Mouse (Mus musculus) liver, embryonic 13.5 days (tissue): ENCODE results near the gene Pdgfa. TPM values are rescaled to one million over a fixed set of nuclear protein-coding genes. Genes with fewer than 3 reads are reported as not detected.

Experiments used
- ATAC-seq: fragments of 200-750 bp; cut with Nextera tagmentation; 2 replicates; pipeline ENCODE4 v1.8.0; 2017; ENCODE audit warnings: low read depth, mild to moderate bottlenecking, moderate number of reproducible peaks, moderate library complexity
- DNase-seq: peaks from one replicate; pipeline ENCODE4 v3.0.0; 2022
- H3K27ac ChIP-seq: fragments of 300-500 bp; sonication (generic); 2 replicates; pipeline ENCODE4 v1.5.1; 2015; ENCODE audit warnings: moderate library complexity, mild to moderate bottlenecking, inconsistent platforms
- H3K27me3 ChIP-seq: fragments of 300-500 bp; sonication (generic); 2 replicates; pipeline ENCODE4 v1.6.1; 2015; ENCODE audit warnings: mild to moderate bottlenecking, inconsistent platforms
- H3K36me3 ChIP-seq: fragments of 300-500 bp; sonication (generic); 2 replicates; pipeline ENCODE4 v1.6.1; 2015; ENCODE audit warnings: mild to moderate bottlenecking, inconsistent platforms
- H3K4me1 ChIP-seq: fragments of 300-500 bp; sonication (generic); replicated peaks from 2 replicates; pipeline ENCODE4 v1.6.1; 2015; ENCODE audit warnings: inconsistent platforms
- H3K4me2 ChIP-seq: fragments of 300-500 bp; sonication (generic); 2 replicates; pipeline ENCODE4 v1.6.1; 2015; ENCODE audit warnings: inconsistent platforms, mild to moderate bottlenecking, moderate library complexity
- H3K4me3 ChIP-seq: fragments of 300-500 bp; sonication (generic); replicated peaks from 2 replicates; pipeline ENCODE4 v1.5.1; 2015; ENCODE audit warnings: mild to moderate bottlenecking, inconsistent platforms
- H3K9ac ChIP-seq: fragments of 300-500 bp; sonication (generic); 2 replicates; pipeline ENCODE4 v1.6.1; 2015; ENCODE audit warnings: mild to moderate bottlenecking, inconsistent platforms
- H3K9me3 ChIP-seq: fragments of 300-500 bp; sonication (generic); replicated peaks from 2 replicates; pipeline ENCODE4 v1.6.1; 2016; ENCODE audit warnings: inconsistent platforms
- WGBS: fragments of 180-500 bp; shearing (Covaris S2); methylation state at CpG from one replicate; pipeline ENCODE4 v1.1.7; 2015; ENCODE audit not compliant: insufficient replicate concordance; 5-methylcytosine and 5-hydroxymethylcytosine counted together
- polyA plus RNA-seq: library from polyadenylated mRNA; unstranded; fragments of >200 nt; fragmentation: Nextera tagmentation; extraction: Ambion mirVana; gene quantifications from 2 replicates; pipeline ENCODE4 v1.2.1, GENCODE M21; 2015

Pdgfa gene
- polyA plus RNA-seq, 1 experiment from 2014 or later, result 2.3 TPM

GRCm38 (mm10) chr5:138949165-138949564 is 48.0 kb downstream of the Pdgfa start:
- no peaks in the 10 kb centered on the region for H3K9me3 ChIP-seq
- no peaks in the 10 kb centered on the region for H3K36me3 ChIP-seq
- H3K9ac ChIP-seq, result no peak overlapping the region
- peaks cover 11% of the 10 kb centered on the region; the same call in 1 of the 2 replicates for H3K4me1 ChIP-seq
- H3K4me2 ChIP-seq, result no peak overlapping the region
- H3K27me3 ChIP-seq, result 0 out of 2 replicates have a peak, but pooled peaks cover 9% of the 10 kb centered on the region
- DNase-seq, result no peak
- 67% methylated on average over 6 of the region's 6 CpGs for WGBS
- no peak overlapping the region for H3K27ac ChIP-seq
- no peak overlapping the region for H3K4me3 ChIP-seq
- no peak for ATAC-seq

DNA sequence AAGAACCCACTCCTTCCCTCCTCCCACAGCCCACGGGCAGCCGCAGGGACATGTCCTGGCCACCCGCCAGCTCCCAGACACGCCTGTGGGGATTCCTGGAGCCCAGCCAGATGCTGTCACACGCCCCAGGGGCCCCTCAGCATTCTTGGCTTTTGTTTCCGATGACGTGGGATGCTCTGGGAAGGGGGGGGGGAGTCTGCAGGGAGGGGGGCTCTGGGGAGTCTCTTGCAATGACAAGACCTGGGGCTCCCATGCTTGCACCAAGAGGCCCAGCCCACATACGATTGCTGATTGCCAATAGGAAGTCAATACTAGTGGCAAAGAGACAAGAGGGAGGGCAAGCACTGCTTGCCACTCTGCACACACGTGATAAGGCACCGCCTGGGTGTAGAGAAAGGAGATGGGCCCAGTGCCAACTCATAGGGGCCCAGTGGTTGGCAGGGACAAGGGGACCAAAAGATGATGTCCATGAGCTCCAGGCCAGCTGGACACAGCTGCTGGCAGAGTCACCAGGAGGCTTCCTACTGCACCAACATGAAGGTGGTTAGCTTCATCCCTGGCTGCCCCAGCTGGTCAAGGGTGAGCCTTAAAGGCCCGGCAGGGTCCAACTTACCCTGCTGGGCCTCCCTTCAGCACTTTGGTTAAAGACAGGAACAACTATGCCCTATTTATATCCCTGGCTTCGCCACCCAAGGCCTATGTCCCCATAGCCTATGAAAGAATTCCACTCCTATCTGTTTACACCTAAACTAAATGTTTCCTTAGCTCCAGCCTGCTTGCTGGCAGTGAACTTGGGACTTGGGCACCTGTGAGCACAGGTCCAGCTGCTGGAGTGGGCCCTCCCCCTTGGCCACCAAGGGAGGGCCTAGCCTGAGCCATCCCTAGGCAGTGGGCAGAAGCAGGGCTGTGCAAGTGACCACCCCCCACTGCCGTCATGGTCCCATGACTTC is 48.9 kb downstream of the Pdgfa start:
- ATAC-seq, result no peak; the same call in 1 of the 2 replicates
- H3K9ac ChIP-seq, result no peak overlapping the region
- no peak overlapping the region for H3K4me3 ChIP-seq
- H3K4me2 ChIP-seq, result no peak overlapping the region
- H3K9me3 ChIP-seq, result no peaks in the 10 kb centered on the region
- WGBS, result 54% methylated on average over 13 of the region's 13 CpGs
- H3K4me1 ChIP-seq, result peaks cover 11% of the 10 kb centered on the region; the same call in 1 of the 2 replicates
- DNase-seq, result no peak
- 0 out of 2 replicates have a peak, but pooled peaks cover 7% of the 10 kb centered on the region for H3K27me3 ChIP-seq
- H3K36me3 ChIP-seq, result no peaks in the 10 kb centered on the region
- H3K27ac ChIP-seq, result no peak overlapping the region

- Histone ChIP-seq H3K36me3 (no peaks in the 10 kb centered on the region), H3K9me3 (no peaks in the 10 kb centered on the region), H3K27ac (no peak overlapping the region), H3K4me2 (no peak overlapping the region), H3K4me3 (no peak overlapping the region), H3K27me3 (0 out of 2 replicates have a peak, but pooled peaks cover 3% of the 10 kb centered on the region), H3K4me1 (peaks cover 11% of the 10 kb centered on the region; the same call in 1 of the 2 replicates), H3K9ac (no peak overlapping the region)
- ATAC-seq (no peak), DNase-seq (no peak)
- 68% methylated on average over 5 of the region's 5 CpGs for WGBS
Measured at GRCm38 (mm10) chr5:138947487-138947886, 49.7 kb downstream of the Pdgfa start.

DNA sequence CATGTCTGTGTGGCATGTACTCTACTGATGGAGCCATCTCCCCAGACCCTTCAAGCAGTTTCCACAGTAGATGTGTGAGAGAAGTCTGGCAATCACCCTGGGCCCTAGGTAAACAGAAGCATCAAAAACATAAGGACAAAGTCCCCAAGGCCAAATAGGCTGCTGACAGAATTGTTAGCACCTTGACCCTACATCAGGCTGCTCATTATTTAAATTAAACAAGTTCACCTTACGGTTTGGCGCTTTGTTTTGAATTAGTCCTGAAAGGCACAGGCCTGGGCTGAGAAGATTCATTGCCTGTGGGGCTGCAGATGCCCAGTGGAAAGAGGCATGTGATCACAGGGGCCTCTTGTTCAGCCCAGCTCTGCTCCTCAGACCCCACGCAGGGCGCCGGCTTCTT is 50.2 kb downstream of the Pdgfa start:
- no peak for DNase-seq
- Histone ChIP-seq H3K36me3 (no peaks in the 10 kb centered on the region), H3K4me2 (no peak overlapping the region), H3K4me1 (peaks cover 11% of the 10 kb centered on the region; the same call in 1 of the 2 replicates), H3K9me3 (no peaks in the 10 kb centered on the region), H3K9ac (no peak overlapping the region), H3K4me3 (no peak overlapping the region), H3K27ac (no peak overlapping the region), H3K27me3 (0 out of 2 replicates have a peak, but pooled peaks cover 3% of the 10 kb centered on the region)
- ATAC-seq, result no peak
- 85% methylated on average over 5 of the region's 5 CpGs for WGBS

DNA sequence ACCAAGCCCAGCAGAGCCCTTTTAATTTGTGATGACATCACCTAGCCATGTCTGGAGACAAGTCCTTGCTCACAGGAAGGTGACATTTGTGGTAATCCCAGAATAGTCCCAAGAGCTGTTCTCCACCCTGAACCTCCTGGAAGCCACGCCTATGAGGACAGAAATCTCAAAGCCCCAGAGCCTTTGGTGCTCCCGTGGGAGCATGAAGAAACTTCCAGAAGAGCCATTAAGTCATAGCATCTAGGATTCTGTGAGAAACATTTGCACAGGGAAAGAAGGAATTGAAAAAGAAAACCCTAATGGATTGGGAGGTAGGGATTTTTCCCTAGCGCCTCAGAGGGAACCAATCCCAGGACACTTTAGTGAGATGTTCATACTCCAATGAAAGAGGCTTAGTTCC is 52.2 kb downstream of the Pdgfa start:
- DNase-seq (no peak), ATAC-seq (no peak)
- no peak overlapping the region for H3K9ac ChIP-seq
- H3K4me1 ChIP-seq, result peaks cover 11% of the 10 kb centered on the region; the same call in 1 of the 2 replicates
- H3K36me3 ChIP-seq, result no peaks in the 10 kb centered on the region
- no peak overlapping the region for H3K27ac ChIP-seq
- no peak overlapping the region for H3K4me3 ChIP-seq
- H3K9me3 ChIP-seq, result no peaks in the 10 kb centered on the region
- H3K4me2 ChIP-seq, result no peak overlapping the region
- WGBS, result 65% methylated on average over 3 of the region's 3 CpGs
- H3K27me3 ChIP-seq, result no peaks in the 10 kb centered on the region

DNA sequence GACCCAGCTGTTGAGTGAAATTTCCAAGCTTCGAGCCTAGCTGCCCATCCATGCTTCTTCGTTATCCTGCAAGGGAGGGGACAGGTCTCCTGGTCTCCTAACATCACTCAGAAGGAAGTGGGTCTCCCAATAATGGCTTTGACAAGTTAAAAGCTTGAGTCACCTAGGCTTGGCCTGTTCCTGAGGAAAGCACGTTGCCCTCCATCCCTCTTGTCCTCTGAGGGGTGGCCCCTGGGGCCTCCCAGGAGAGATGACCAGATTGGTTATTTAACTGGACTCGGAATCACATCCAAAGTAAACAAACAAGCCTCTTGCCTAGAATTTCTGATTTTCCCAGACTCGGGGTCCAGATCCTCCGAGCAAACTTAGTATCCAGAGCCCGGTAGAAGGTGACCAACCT is 52.6 kb downstream of the Pdgfa start:
- Histone ChIP-seq H3K27ac (no peak overlapping the region), H3K36me3 (no peaks in the 10 kb centered on the region), H3K4me3 (no peak overlapping the region), H3K9ac (no peak overlapping the region), H3K4me1 (peaks cover 11% of the 10 kb centered on the region; the same call in 1 of the 2 replicates), H3K27me3 (no peaks in the 10 kb centered on the region), H3K9me3 (no peaks in the 10 kb centered on the region), H3K4me2 (no peak overlapping the region)
- WGBS, result 61% methylated on average over 7 of the region's 7 CpGs
- DNase-seq (no peak), ATAC-seq (no peak)

DNA sequence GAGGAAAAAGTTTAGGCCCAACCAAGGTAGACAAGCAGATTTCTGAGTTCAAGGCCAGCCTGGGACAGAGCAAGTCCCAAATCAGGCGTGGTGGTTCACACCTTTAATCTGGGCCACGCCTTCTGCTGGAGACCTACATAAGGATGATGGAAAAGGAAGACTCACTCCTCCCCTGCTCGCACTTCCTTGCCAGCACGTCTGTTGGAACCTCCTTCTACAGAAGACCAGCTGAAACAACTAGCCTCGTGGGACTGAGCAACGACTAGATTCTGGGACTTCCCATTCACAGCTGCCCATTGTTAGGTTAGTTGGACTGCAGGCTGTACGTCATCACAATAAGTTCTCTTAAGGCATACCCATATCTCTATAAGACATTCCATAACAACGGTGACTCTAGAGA is 55.3 kb downstream of the Pdgfa start:
- Histone ChIP-seq H3K27ac (no peak overlapping the region), H3K27me3 (no peaks in the 10 kb centered on the region), H3K4me2 (no peak overlapping the region), H3K9ac (no peak overlapping the region), H3K9me3 (no peaks in the 10 kb centered on the region), H3K4me1 (0 out of 2 replicates have a peak, but pooled peaks cover 1% of the 10 kb centered on the region), H3K4me3 (no peak overlapping the region), H3K36me3 (no peaks in the 10 kb centered on the region)
- 55% methylated on average over 8 of the region's 8 CpGs for WGBS
- DNase-seq (no peak), ATAC-seq (no peak)

GRCm38 (mm10) chr5:138940576-138940975 is 56.6 kb downstream of the Pdgfa start:
- WGBS, result 76% methylated on average over 4 of the region's 4 CpGs
- Histone ChIP-seq H3K9me3 (no peaks in the 10 kb centered on the region), H3K4me2 (no peak overlapping the region), H3K9ac (no peak overlapping the region), H3K4me1 (no peaks in the 10 kb centered on the region), H3K27me3 (no peaks in the 10 kb centered on the region), H3K27ac (no peak overlapping the region), H3K4me3 (no peak overlapping the region), H3K36me3 (no peaks in the 10 kb centered on the region)
- no peak for DNase-seq
- no peak for ATAC-seq

GRCm38 (mm10) chr5:138938572-138939163 is 58.5 kb downstream of the Pdgfa start:
- ATAC-seq (no peak), DNase-seq (no peak)
- H3K4me3 ChIP-seq, result no peak overlapping the region
- H3K36me3 ChIP-seq, result no peaks in the 10 kb centered on the region
- no peaks in the 10 kb centered on the region for H3K9me3 ChIP-seq
- peaks cover 3% of the 10 kb centered on the region; the same call in 1 of the 2 replicates for H3K4me1 ChIP-seq
- 71% methylated on average over 3 of the region's 3 CpGs for WGBS
- H3K9ac ChIP-seq, result no peak overlapping the region
- no peak overlapping the region for H3K27ac ChIP-seq
- no peak overlapping the region for H3K4me2 ChIP-seq
- no peaks in the 10 kb centered on the region for H3K27me3 ChIP-seq

- Histone ChIP-seq H3K27ac (no peak overlapping the region), H3K4me3 (no peak overlapping the region), H3K9ac (no peak overlapping the region), H3K4me1 (peaks cover 3% of the 10 kb centered on the region; the same call in 1 of the 2 replicates), H3K27me3 (peaks cover 12% of the 10 kb centered on the region), H3K4me2 (no peak overlapping the region), H3K36me3 (no peaks in the 10 kb centered on the region), H3K9me3 (no peaks in the 10 kb centered on the region)
- WGBS, result 55% methylated on average over 8 of the region's 8 CpGs
- no peak for ATAC-seq
- no peak for DNase-seq
Measured at GRCm38 (mm10) chr5:138936399-138937089, 60.6 kb downstream of the Pdgfa start.

DNA sequence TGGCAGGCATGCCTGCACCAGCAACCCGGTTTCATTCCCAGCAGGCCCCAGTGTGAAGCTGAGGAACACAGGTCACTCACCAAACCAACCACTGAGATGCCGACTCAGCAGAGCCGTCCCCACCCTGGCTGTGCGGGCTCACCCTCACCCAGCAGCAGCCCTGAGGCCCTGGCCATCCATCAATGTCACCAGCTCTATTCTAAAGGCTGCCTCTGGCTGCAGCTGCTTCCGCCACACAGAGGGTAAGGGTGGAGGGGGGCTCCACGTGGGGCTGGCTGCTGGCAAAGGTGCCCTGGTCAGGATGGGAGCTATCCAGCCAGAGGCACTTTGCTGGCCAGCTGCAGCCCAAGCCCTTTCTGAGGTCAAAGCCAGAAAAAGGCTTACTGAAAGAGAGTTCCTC is 62.6 kb downstream of the Pdgfa start:
- ATAC-seq (no peak), DNase-seq (peak; percentile 5)
- H3K36me3 ChIP-seq, result no peaks in the 10 kb centered on the region
- no peak overlapping the region for H3K27ac ChIP-seq
- no peaks in the 10 kb centered on the region for H3K9me3 ChIP-seq
- 15% methylated on average over 6 of the region's 6 CpGs for WGBS
- peaks cover 12% of the 10 kb centered on the region for H3K27me3 ChIP-seq
- H3K9ac ChIP-seq, result no peak overlapping the region
- H3K4me3 ChIP-seq, result no peak overlapping the region
- H3K4me1 ChIP-seq, result peaks cover 3% of the 10 kb centered on the region; the same call in 1 of the 2 replicates
- H3K4me2 ChIP-seq, result no peak overlapping the region
